Mouse (Mus musculus): ENCODE measurements around the gene Il17c. TPM values are rescaled to one million over a fixed set of nuclear protein-coding genes. Genes with fewer than 3 reads are reported as not detected.

Il17c gene
- total RNA-seq (2021) = not detected
- long read RNA-seq, experiment 1 = 0 reads
- long read RNA-seq, experiment 2 = 0 reads

DNA sequence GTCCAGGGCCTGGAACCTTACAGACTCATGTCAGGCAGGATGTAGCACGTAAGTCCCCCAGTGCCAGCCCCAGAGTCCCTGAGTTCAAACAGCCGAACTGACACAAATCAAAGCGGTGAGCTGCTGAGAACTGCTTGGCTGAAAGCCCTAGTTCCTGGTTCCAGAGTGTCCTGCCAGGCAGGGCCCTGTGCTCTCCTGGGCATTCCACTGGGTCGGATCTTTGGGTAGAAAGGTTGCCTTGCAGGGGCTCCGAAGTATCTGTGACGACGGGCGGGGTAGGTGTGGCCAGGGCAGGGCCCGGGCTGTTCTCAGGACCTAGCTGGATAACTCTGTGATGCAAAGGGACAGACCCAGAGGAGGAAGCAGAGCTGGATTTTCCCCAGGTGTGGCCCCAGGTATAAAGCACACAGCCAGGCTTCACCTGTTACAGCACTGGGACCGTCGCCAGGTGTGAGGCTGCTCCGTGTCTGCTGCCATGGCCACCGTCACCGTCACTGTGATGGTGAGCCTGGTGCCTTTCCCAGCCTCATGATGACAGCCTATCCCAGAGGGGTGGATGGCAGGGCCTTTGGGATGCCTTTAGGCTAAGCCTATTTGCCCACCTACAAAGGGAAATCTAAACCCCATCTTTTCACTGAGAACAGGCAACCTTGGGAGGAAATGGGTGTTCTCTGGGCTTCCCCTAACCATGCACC is at the start of gene Il17c:
Gene Il17c, plus strand, starts transcription at position 645 of the 695 bp plus-strand sequence.
- no peak for DNase-seq (ENCODE audit: low spot score in 2 of 2)

GRCm38 (mm10) chr8:122375320-122375719 is 46.5 kb upstream of the Il17c start:
- DNase-seq (ENCODE audit: low spot score in 2 of 2) = no peak

- DNase-seq (ENCODE audit: low spot score in 2 of 2) = no peak
Measured at GRCm38 (mm10) chr8:122375751-122376364, 46.0 kb upstream of the Il17c start.

GRCm38 (mm10) chr8:122376365-122377231 is 45.2 kb upstream of the Il17c start, which contains the start of gene Zc3h18:
Gene Zc3h18 (plus strand): TSS chr8:122376609.
- DNase-seq (ENCODE audit: low spot score in 2 of 2) = peak; percentile 100

DNA sequence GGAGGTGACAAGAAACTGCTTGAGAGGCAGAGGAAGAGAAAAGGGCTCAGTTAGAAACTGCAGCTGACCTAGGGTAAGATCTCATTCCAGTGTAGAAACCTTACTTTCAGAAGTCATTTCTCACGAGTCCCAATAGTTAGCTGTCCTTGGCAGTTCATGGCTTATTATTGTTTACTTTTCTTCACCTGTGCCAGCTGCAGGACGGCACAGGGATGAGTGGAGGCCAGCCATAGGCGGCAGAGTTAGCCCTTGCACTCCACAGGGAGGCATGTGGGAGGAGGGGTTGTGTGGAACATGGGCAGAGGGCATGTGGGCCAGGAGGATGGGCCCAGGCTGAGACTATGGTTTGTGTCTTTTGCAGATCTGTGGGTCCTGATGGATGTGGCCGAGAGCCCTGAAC is 38.8 kb upstream of the Il17c start:
- no peak for DNase-seq (ENCODE audit: low spot score in 2 of 2)

DNA sequence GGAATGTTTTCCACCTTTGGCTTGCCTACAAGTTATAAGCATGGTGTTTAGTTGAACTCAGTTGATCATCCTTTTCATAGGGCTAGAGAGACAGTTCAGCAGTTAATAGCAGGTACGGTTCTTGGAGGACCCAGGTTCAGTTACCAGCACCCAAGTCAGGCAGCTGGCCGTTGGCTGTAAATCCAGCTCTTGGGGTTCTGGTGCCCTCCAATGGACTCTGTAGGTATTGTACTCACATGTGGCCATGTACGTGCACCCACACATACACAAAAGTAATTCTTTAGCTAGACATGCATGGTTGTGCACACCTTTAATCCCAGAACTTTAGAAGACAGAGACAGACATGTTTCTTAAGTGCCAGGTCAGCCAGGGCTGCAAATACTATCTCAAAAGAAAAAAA is 32.5 kb upstream of the Il17c start:
- DNase-seq (ENCODE audit: low spot score in 2 of 2) = no peak

DNA sequence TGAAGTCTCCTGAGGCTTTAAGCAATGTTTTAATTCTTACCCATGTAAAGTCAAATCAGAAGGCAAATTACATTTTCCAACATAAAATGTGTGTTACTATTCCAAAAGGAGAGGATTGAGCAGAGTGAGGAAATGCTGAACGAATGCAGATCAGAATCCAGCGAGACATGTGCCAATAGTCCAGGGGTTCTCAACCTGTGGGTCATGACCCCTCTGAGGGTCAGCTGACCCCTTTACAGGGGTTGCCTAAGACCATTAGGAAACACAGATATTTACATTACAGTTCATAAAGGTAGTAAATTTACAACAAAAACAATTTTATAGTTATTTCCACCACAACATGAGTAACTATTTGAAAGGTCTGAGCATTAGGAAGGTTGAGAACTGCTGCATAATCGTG is 31.1 kb upstream of the Il17c start:
- DNase-seq (ENCODE audit: low spot score in 2 of 2) = no peak

DNA sequence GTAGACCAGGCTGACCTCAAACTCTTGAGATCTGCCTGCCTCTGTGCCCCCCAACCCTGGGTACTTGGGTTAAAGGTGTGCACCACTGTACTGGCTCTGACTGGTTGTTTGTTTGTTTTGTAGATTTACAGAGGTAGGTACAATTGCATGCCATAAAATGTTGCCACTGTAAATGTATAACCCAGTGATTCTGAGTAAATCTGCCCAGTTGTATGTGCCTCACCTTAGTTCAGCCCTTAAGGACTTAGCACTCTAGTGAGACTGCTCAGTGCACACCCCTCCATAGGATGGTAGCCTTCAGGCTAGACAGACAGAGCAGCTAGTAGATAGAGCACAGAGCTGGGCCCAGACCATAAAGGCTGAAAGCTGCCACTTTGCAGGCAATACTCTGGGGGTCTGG is 28.1 kb upstream of the Il17c start:
- DNase-seq (ENCODE audit: low spot score in 2 of 2) = no peak

- no peak for DNase-seq (ENCODE audit: low spot score in 2 of 2)
Measured at GRCm38 (mm10) chr8:122395291-122395690, 26.5 kb upstream of the Il17c start.

GRCm38 (mm10) chr8:122398186-122398585 is 23.6 kb upstream of the Il17c start:
- DNase-seq (ENCODE audit: low spot score in 2 of 2) = no peak

- DNase-seq (ENCODE audit: low spot score in 2 of 2) = no peak
Measured at GRCm38 (mm10) chr8:122405146-122405805, 16.5 kb upstream of the Il17c start.

DNA sequence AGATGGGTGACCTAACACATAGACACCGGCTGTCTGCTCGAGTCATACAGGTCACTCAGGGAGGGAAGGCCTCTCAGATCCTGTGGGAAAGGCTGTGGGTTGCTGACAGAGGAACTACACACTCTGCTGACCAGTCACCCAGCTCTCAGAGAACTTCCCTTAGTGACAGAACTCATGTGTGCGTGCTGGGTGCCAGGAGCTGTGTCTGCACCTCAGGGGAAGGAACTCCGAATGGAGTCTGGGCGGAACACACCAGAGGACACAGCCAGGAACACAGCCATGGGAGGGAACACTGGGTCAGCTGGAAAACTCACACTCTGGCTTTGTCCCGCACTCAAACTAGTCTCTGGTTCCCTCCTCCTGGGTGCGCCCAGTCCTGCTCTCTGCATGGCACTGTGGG is 14.1 kb upstream of the Il17c start:
- no peak for DNase-seq (ENCODE audit: low spot score in 2 of 2)

DNA sequence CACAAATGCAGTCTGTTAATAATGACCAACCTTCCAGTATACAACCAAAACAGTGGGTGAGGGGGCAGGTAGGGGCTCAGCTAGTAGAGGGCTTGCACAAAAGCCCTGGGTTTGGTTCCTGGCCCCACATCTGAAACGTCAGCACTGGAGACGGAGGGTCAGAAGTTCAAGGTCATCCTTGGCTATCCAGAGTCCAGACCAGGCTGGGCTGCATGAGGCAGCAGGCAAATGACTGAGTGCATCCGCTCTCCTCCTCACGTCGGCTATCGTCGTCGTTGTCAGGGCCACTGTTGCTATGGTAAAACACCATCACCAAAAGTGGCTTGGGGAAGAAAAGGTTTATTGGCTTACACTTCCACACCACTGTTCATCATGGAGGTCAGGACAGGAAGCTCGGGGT is 7.5 kb upstream of the Il17c start:
- DNase-seq (ENCODE audit: low spot score in 2 of 2) = no peak

- no peak for DNase-seq (ENCODE audit: low spot score in 2 of 2)
Measured at GRCm38 (mm10) chr8:122415554-122415953, 6.3 kb upstream of the Il17c start.

DNA sequence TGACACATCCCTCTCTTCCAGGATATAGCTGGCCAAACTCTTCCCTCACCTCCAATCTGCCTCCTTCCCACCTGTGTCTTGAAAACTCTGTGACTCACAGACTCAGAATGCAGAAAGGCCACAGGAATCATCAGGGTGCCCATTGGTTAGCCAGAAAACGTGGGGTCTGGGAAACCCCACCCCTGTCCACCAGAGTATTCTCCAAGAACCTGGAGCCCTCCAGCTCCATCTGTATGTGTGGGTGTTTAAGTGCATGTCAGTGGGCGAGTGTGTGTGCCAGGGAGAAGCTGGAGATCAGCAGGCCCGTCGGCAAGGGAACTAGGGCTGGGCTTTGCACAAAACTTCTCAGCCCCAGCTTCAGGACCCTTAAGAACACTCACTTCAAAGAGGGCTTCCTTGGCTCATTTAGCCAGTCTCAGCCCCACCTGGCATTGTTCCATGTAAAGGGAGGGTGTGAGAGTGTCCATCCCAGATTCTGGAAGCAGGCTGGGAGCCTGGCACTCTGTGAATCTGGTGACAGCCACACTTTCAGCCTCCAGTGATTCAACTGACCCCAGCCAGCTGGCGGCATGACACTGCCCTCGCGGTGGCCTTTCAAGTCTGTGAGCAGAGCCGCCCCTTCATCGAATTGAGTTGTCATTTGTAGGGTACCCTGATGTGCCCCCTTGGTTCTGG is 1.8 kb upstream of the Il17c start:
- peak; percentile 49 to 73 for DNase-seq (ENCODE audit: low spot score in 2 of 2)

GRCm38 (mm10) chr8:122423217-122423616 is 1.4 kb downstream of the Il17c start:
- no peak for DNase-seq (ENCODE audit: low spot score in 2 of 2)

DNA sequence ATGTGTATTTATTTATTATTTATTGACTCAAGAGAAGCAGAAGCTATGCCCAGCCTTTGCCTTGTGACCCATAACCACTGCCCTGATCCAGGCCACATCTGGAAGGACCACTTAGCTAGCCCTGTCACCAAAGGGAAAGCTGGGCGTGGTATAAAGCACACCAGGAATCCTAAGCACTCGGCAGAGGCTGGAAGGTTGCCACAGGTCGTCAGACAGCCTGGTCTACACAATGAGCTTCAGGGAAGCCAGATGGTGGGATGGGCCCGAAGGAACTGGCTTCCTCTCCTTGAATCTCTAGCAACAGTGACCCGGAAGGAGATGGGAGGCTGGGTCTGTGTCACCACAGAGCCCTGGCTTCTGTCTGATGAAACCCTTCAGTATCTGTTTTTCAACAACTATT is 1.8 kb downstream of the Il17c start:
- DNase-seq (ENCODE audit: low spot score in 2 of 2) = no peak

DNA sequence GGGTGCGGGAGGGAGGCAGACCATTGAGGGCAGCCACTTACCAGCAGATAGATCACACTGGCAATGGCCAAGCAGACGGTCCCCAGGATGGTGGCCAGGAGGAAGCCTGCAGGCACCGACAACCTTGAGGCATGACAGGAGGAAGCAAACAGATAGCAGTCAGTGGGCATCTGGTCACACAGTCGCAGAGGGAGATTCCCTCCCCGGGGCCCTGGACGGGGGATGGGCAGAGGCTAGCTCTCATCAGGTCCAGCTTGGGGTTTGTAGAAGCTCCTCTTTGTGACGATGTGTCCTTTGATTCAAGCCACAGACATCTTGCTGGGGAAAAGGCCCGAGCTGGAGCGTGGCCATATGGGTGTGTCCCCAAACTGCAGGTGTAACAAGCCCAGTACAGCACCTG is 4.3 kb downstream of the Il17c start:
- no peak for DNase-seq (ENCODE audit: low spot score in 2 of 2)

- DNase-seq (ENCODE audit: low spot score in 2 of 2) = no peak
Measured at GRCm38 (mm10) chr8:122427607-122428006, 5.8 kb downstream of the Il17c start.

DNA sequence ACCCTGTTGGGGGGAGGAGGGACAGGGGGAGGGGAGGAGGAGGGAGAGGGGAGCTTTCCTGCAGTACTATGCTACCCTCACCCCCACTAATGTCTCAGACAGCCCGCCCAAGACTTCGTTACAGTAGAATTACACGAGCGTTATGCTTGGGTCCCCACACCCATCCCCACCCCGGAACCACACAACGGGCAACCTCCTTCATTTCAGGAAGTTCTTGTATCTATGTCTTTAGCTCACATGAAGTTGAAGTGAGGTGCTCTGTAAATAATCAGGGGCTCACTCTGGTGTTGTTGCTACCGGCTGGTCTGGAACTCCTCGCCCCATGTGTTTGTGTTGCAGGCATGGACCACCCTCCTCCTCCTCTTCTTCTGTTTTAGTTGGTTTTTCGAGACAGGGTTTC is 6.3 kb downstream of the Il17c start:
- DNase-seq (ENCODE audit: low spot score in 2 of 2) = no peak
